Mouse (Mus musculus): ENCODE results near the gene Dapk2.

GRCm38 (mm10) chr9:66153594-66153993, 4.4 kb upstream of the Dapk2 start:
- TF ChIP-seq TAL1 (IDR thresholded peaks at IDR 0.05; ENCODE audit: low read length) (no peak), GATA1 (IDR thresholded peaks at IDR 0.05; ENCODE audit: low read length) (no peak)
